Mouse (Mus musculus) testis, postnatal 10 days (tissue): ENCODE measurements around the gene Lgals3bp.

ENCODE experiments used
- DNase-seq: peaks from one replicate; pipeline ENCODE4 v3.0.0; 2021; ENCODE audit warnings: low spot score

Lgals3bp gene

DNA sequence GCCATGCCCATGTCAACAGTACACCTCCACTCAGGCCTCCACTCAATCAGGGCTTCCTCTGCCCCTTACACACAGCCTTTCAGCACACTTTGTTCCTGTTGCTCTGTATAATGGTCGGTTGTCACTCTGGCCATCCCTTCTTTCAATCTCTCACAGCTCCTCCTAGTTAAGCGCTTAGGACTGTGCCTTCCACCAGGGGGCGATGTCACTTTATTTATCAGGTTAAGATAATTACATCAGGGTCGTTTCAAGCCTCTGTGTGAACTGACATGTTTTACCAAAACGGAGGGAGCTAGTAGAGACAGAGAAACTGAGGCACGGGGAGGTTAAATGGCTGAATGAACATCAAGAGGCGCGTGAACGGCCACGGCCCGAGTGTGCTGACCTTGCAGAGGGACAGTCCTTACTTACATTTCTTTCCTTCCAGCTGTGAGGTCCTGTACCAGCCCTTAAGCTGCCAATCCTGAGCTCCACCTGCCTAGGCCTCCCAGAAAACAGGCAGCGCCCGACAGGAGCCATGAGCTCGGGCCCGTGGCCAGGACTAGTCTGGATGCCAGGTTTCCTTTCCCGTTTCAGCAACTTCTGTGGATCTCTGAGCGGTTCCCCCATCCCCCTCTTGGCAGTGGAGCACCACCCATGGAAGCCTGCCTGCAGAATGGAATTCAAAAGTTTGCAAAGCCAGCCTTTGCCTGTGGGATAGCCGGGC, 21.5 kb upstream of the Lgals3bp start:
- peak; percentile 91 for DNase-seq

DNA sequence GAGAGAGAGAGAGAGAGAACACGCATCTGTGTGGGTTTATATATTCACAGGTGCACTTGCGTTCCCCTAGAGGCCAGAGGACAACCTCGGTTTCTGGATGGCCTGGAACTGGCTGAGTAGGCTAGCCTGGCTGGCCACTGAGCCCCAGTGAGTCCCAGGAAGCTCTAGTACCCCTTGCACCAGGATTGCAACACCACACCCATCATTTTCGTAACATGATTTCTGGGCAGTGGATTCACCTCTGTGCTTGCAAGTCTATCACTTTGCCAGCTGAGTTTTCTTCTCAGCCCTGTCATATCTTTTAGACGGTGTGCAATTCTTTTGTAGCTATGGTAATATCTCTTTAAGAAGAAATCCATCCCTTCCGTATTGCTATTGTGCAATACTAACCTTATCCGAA, 18.4 kb upstream of the Lgals3bp start:
- DNase-seq, result no peak

DNA sequence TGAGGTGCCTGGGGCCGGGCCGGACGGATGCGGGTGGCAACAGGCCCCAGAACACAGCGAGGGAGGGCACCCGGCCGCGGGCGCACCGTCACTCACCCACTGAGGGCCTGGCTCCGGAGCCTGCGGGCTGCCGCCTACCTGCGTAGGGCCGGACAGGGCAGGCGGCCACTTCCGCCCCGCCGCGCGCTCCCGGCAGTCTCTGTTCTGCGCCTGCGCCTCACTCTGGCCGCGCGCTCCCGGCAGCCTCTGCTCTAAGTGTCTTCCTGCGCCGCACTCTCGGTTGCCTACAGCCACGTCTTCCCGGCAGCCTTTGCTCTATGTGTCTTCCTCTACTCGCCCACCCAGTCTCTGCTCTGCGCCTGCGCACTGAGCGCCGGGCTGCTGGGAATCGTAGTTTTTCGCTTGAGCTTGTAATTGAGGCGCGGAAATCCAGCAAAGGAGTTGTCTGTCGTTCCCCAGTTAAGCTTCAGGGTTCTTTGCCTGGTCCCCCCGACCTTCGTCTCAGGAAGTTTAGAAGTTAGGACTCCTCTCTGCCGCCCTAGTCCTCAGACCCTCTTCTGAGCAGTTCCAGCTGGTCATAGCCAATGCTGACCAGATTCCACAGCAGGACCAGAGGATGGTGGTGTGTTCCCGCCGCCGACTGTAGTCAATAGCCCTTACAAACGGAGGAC, 17.1 kb upstream of the Lgals3bp start, which contains the start of gene Cant1:
TSS of gene Cant1 (minus strand) at position 253 of the 671 bp plus-strand sequence.
- DNase-seq, result peak; percentile 96

DNA sequence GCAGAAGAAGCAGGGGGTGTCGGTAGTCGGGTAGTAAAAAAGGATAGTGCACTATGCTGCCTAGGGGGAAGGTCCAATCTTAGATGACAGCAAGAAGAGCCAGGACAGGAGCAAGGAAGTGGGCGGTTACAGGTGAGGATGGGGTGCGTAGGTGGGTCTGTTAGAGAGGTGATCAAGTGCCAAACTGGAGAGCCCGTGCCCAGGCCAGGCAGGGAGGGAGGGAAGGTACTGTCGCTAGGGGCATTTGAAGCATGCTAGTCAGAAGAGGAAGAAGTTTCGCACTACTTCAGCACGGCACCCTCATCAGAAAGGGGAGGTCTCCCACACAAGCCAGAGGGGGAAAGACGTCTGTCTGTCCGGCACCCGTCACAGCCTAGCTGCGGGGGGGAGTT, 16.5 kb upstream of the Lgals3bp start:
- DNase-seq, result no peak

DNA sequence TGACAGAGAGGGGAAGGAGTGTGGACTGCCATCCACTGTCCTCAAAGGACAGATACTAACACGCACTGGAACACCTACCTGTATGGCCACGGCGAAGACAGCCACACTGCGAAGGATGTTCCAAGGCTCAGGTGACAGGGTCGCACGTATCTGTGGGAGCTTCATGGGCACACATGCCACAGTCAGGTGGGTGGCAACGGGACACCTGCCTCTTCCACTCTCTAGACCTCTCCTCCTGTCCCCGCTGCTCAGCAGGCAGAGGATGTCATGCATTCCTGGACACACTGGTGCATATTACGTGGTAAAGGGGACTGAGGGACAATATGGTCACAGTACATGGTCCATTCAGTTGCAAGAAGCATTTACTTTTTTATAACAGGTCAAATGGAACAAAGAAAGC, 15.6 kb upstream of the Lgals3bp start:
- no peak for DNase-seq

DNA sequence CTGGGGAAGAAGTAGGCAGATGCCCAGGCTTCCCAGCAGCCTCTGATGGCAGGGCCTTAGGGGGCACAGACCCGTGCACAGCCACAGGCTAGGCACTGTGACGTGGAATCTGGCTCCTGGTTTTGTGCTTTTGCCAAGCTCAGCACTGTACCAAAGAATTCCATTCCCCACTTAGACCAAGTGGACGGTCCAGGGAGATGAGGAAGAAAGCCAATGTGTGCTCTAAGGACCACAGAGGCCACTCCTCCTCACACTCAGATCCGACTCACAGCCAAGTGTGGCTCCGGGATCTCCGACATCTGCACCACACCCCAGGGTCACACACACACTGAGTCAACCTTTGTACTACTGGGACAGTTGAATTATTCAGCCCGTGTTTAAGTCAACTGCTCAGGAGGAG, 14.2 kb upstream of the Lgals3bp start:
- DNase-seq, result no peak

DNA sequence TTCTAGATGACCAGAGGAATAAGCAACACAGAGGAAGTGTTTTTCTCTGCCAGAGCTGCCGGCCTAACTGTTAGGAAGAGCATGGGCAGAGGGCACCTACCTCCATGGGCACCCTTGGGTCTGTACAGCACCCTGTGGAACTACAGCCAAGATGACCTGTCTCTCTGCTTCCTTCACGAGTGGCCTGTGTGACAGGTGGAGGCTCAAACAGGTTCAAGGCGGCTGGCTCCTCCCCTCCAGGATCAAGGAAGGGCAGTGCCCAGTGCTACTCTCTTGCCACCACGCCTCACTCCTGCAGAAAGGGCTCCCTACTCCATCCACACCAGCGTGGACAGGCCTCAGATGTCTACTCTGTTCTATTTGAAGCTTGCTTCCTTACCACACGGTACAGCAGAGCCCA, 13.7 kb upstream of the Lgals3bp start:
- DNase-seq, result no peak

DNA sequence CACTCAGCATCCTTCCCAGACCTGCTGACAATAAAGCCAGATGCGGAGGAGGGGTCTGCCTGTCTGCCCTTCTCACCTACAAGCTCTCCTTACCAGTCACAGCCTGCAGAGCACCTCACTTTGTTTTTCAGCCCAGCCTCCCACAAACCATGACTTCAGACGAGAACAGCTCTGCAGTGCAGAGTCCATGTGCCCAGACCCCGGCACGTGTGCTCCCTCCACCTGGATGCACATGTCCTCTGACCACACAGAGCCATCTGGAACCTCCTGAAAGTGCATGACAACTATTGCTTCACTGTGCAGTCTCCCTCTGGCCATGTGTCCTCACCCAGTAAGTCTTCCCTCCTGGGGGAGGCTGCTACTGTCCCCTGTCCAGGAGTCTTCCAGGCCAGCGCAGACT, 12.4 kb upstream of the Lgals3bp start:
- no peak for DNase-seq

DNA sequence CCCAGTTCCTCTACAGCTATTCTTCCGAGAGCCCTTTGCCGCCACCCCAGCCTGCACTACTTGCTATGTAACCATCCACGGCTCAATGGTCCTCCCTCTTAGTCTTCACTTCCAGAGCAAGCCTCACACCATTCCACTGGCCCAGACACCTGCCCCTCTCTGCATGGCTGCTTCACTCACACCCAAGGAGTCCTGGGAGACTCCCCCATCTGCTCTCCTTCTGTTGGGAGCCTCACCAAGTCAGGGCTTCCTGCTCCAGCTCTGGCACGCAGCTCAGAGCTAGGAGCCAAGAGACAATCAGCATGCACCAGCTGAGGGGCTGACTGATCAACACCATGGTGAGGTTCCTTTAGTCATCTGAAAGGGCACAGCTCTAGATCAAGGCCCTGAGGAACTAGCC, 11.2 kb upstream of the Lgals3bp start:
- no peak for DNase-seq

DNA sequence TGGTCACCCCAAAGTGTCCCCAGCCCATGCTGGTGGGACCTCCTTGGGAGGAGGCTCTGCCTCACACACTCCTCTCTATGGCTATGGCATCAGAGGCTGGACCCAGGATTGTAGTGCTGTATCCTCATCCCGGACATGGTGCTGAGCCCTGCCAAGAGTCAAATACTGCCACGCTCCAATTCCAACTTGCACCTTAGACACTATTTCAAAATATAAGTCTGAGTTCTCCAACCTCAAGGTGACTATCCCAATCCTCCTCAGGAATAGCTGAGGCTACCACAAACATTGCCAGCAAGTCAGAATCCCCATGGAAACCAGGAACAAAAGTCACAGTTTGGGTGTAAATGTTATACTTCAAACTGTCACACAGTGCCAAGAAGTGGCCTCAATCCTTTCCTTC, 10.7 kb upstream of the Lgals3bp start:
- DNase-seq, result no peak

DNA sequence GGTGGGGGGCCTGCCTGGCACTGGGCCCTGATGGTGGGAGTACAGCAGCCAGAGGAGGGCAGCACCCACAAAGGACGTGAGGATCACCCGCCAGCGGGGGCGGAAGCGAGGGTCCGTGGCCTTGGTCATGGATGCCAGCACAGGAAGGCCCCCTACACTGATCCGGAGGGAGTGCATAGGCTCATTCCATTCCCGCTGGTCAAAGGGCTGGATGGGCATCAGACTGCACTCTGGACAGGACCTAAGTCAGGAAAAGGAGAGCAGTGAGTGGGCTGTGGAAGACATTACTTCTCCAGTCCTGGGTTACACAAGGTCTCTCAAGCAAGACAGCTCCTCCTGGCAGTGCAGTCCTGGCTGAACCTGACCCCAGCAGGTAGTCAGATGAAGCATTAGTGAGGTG, 9.4 kb upstream of the Lgals3bp start:
- no peak for DNase-seq

DNA sequence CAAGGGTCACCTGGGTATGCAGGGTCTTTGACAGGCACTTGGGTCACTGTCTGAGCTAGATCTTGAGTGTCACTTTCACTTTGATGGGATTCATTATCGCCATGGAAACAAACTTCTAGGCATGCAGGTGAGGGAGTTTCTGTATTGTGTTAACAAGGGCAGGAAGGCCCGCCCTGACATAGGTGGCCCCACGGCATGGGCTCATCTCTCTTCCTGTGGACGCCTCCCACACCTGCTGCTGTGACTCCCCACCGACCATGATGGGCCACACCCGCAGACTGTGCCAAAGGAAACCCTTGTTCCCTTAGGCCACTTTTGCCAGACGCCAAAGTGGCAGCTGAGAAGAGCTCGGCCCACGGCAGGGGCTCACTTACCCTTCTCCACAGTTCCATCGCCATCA, 8.6 kb upstream of the Lgals3bp start:
- no peak for DNase-seq

DNA sequence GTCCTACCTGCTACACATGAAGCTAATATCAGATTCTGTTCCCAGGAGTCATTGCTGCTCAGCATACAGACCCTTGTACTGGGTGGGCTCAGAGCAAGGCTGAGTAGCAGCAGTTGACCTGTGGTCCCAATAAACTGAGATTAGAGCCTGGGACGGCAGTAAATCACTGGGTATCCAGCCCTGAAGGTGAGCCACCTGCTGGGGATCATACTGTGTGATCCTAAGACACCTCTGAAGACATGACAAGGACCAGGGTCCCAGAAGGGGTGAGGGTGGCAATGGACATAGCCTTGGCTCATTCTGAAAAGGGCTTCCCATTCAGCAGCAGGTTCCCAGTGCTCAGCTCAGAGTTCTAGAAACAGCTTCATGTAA, 8.2 kb upstream of the Lgals3bp start:
- DNase-seq, result no peak

DNA sequence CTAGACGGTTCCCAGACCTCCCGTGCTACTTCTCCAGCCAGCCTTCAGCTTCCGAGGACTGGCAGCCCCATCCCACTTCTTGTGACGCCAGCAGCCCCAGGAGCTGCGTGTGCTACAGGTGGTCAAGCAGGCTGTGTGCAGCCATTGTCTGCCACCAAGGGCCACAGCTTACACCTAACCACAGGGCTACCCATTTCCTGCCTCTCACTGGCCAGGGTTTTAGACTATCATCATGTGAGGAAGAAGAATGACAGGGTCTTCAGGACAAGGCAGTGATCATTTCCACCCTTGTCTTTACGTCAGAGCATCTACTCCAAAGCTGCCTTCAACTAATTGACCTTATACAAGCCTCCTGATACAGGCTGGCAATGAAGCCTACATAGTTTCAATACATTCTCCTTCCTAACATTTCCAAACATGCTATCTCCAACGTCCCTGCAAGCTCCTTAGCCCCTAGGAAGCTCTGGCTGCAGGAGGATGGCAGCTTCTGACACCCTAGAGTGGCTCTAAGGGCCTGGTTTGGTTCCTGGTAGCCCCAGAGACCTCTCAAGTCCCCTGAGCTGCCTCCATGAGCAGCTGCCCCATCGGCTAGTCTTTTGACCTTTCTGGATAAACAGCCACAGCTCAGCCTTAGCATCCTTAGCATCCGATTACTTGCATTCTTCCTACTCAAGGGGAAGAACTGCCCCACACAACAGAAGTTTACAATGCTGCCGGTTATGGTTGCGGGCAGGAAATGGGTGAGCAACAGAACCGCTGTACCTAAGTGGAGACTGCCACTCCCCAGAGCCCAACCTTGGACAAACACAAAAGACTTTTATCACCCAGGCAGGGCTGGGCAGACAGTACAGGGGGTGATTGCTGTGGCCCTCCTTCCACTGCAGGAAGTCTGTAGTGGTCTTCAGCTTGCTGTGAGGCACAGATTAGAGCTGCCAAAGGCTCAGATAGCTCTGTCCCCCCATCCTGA, 7.5 kb upstream of the Lgals3bp start:
- no peak for DNase-seq

DNA sequence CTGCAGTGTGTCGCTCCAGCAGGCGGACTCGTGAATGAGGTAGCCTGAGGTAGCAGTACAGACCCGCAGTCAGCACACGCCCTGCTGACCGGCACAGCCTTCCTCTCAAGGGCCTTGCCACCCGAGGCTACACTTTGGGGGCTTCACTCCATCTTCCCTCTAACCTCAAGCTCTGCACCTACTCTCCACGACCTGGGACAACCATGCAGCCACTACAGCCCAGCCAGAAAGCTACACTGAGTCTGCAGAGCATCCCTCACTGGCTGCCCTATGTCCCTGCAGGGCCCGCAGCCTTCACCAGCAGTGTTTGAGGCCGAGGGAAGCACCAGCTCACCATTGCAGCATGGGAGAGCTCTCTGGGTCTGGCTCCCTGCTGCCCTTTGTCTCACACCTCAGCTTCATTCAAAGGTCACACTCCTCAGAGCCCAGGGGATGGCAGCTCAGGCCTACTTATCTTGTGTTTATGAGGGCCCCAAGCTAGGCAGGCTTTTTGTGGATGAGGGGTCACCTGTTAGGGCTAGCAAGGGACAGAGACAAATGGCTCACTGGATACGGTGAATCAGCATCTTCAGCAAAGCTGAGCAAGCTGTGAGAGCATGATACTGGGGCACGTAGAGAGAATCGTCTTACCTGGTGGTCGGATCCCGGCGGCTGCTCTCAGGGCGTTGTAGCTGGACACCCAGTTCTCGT, 6.3 kb upstream of the Lgals3bp start:
- DNase-seq, result peak; percentile 37

DNA sequence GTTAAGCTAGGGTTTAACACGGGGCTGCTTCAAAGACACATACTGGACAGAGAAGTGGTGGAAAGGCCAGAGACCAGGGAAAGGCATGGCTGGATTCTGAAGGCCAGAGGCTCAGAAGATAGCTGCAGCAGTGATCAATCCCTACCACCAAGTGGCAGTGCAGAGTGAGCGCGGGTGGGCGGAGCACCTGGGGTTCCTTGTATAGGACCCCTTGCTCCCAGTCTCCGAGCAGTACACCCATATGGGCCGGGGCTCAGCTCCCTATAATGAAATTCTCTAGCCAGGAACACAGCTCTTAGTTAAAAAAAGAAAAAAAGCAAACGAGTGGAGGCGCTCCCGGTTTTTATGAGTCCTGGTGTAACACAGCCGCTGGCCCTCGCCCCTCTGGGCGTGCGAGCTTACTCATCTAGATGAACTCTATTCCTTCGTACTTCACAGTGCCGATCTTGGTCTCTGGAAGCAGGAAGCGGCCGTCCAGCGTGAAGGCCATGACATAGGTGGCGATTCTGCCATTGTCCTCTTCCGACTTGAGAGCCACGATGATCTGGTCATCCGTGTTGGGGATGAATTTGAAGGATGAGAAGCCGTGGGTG, 5.5 kb upstream of the Lgals3bp start:
- peak; percentile 81 for DNase-seq

DNA sequence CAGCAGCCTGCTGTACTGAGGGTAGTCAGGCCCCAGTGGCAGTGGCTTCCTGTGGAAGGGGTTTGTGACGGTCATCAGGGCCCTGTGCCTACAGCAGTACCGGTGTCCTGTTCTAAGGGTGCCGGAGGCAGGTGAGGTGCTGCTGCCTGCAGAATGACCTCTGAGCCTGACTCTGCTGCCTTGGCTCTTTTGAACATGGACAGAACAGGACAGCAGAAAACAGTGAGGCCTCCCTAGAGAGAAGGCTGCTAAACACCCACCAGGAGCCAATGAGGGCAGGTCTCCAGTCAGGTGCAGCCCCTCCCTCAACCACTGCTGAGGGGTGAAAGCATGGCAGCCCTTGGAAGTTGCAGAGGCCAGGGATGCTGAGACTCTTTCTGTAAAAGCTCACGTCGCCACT, 4.6 kb upstream of the Lgals3bp start:
- peak; percentile 37 for DNase-seq

DNA sequence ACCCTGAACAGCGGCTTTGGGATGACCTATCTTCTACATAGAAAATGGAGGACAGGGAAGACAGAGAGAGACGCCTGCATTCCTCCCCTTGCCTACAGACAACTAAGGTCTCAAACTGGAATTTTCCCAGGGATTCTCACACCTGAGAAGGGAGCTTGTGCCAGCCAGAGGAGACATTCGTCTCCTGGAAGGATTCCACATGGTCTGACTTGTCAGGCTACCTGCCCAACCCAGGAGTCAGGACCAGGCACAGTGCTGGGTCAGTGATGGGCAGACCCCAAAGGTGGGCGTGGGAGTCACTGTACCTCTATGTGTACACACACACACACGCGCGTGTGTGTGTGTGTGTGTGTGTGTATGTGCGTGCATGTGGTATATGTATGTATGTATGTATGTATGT, 3.4 kb upstream of the Lgals3bp start:
- DNase-seq, result peak; percentile 33

DNA sequence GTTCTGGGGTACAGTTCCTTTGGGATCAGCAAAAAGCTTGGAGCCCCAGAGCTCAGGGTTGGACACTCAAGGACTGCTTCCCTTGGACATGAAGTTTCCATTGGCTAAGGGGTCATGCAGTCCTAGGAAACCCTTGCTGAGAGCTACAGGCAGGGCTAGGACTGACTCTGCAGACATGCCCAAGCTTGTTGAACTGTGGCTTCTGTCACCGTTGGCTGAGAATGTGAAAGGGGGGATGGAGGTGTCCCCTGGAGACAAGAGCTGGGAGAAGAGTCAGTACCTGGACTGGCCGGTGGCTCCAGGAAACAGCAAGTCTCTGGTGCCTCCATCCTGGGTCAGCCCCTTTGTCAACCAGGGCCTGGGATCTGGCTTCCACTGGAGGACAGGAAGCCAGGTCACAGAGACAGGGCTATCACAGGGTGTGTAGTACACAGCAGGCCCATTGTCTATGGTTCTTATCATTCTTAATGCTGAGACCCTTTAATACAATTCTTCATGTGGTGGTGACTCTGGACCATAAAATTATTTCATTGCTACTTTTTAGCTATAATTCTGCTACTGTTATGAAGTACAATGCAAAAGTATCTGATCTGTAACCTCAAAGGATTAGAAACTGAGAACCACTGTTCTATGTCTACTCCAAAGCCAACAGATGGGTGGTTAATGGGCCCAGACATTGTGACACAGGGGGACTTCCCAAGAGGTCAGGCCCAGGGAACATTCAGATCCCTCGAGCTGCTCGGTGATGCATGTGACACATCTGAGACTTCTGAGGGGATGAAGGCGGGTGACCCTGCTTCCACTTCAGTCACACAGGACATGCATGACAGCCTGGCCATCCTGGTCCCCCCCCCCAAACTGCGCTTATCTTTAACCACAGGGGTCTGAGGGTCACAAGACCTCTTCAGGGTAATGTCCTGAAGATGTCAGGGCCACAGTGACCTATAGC, 2.3 kb upstream of the Lgals3bp start:
- peak; percentile 38 for DNase-seq

DNA sequence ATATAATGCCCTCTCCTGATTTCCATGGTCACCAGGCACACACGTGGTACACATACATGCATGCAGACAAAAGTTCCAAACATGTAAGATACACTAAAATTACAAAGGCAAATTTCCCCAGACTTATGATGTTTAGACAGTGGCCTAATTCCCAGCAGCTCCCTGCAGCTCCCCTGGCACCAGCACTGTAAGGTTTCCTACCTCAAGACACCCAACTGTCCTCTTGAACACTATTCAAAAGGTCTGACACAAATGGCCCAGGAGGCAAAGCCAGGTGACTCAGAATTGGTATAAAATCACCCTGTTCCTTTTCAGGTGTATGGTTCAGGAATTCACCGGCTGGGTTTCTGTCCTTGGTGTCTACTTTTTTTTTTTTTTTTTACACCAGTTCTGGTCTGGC, 1.3 kb upstream of the Lgals3bp start:
- DNase-seq, result peak; percentile 22

DNA sequence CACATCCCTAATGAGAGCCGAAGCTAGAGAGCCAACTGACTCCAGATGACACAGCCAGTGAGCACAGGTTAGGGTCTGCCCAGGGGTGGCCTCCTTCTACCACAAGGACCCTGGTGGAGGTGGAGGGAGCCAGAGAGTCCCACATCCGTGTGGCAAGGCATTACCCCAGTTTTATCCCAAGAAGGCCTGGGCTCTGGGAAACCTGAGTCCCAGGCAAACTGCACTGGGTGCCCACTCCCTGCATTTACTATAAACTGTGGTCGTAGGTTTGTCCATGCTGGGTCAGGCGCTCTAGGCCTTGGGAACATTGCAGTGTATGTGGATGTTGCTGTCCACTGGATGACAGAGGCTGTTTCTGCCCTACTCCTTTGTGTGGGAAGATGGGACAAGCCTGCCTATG, 697 bp downstream of the Lgals3bp start:
- peak; percentile 35 for DNase-seq
